Mouse (Mus musculus): Measurements from ENCODE around the gene Chid1.

DNA sequence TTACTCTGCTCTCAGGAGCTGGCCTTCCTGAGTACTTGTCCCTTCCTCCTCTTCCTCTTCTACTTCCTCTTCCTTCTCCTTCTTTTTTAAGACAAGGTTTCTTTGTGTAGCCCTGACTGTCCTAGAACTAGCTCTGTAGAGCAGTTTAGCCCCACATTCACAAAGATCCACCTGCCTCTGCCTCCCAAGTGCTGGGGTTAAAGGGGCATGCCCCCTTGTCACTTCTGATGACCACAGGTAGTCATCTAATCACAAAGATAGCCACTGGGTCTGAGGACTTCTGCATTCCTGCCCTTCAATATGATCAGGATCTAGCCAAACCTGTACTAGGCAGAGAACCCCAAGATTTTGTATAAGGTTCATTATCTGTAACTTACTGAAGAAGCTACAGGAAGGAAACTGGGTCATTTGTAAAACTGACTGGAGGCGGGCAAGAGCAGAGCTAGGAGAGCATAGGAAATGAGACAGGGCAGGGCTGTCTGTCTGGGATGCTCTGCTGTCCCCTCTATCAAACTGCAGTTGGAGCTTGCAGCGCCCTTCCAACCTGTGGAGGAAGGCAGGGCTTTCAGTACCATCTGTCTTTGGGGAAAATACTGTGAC, 20.2 kb upstream of the Chid1 start:
- TF ChIP-seq POLR2A (IDR thresholded peaks at IDR 0.05; ENCODE audit: borderline replicate concordance, insufficient read depth, low read length) (no peak), CTCF (IDR thresholded peaks at IDR 0.05; ENCODE audit: borderline replicate concordance, insufficient read depth, low read depth, low read length) (no peak)

Data from cerebellum, adult 2 months (tissue).